ENCODE assay signal across 18 mouse cellular contexts in genomic region chr14:29645421-29645820, GRCm38 (mm10).
"Had no signal": no experiment of that assay in that cellular context is flagged by ENCODE, and none has a peak within 500 bp of the region (broad histone marks: within the 10 kb centered on the region; RNA-seq: fewer than 3 reads in every experiment).

No protein-coding gene starts in this region.

- H3K4me3 ChIP-seq: limb, embryonic 12.5 days; limb, embryonic 15.5 days; midbrain, embryonic 12.5 days; midbrain, embryonic 15.5 days; neural tube, embryonic 12.5 days; neural tube, embryonic 15.5 days; stomach, embryonic 15.5 days had no signal

- H3K27ac ChIP-seq: limb, embryonic 12.5 days; limb, embryonic 15.5 days; liver, embryonic 14.5 days; macrophage; midbrain, embryonic 12.5 days; midbrain, embryonic 15.5 days; neural tube, embryonic 12.5 days; neural tube, embryonic 15.5 days; stomach, embryonic 15.5 days had no signal

- H3K36me3 ChIP-seq: limb, embryonic 12.5 days; limb, embryonic 15.5 days; midbrain, embryonic 12.5 days; midbrain, embryonic 15.5 days; neural tube, embryonic 12.5 days; neural tube, embryonic 15.5 days; stomach, embryonic 15.5 days had no signal

- H3K27me3 ChIP-seq: limb, embryonic 12.5 days; limb, embryonic 15.5 days; midbrain, embryonic 12.5 days; midbrain, embryonic 15.5 days; neural tube, embryonic 12.5 days; neural tube, embryonic 15.5 days; stomach, embryonic 15.5 days had no signal

- DNase-seq: kidney, adult 18-20 months; kidney, adult 9 months; kidney, postnatal 14 days; kidney, postnatal 4 days; left cerebral cortex, postnatal 4 days; liver, postnatal 0 days; lung, embryonic 14.5 days; spleen, adult 18-20 months; thymus, postnatal 25 days had no signal

- H3K4me1 ChIP-seq: limb, embryonic 12.5 days; limb, embryonic 15.5 days; stomach, embryonic 15.5 days had no signal

- H3K9ac ChIP-seq: limb, embryonic 12.5 days; limb, embryonic 15.5 days; liver, embryonic 14.5 days; liver, postnatal 0 days; lung, embryonic 14.5 days; midbrain, embryonic 12.5 days; midbrain, embryonic 15.5 days; neural tube, embryonic 12.5 days; neural tube, embryonic 15.5 days; stomach, embryonic 15.5 days had no signal
